Mouse (Mus musculus): ENCODE data around the gene Itgb2l. TPM values are rescaled to one million over a fixed set of nuclear protein-coding genes. Genes with fewer than 3 reads are reported as not detected.
A peak's percentile ranks its signal among the peaks of the same experiment; 100 is the strongest.

The Itgb2l gene
- polyA plus RNA-seq, 1 experiment from 2014 or later, result 8.4 TPM

DNA sequence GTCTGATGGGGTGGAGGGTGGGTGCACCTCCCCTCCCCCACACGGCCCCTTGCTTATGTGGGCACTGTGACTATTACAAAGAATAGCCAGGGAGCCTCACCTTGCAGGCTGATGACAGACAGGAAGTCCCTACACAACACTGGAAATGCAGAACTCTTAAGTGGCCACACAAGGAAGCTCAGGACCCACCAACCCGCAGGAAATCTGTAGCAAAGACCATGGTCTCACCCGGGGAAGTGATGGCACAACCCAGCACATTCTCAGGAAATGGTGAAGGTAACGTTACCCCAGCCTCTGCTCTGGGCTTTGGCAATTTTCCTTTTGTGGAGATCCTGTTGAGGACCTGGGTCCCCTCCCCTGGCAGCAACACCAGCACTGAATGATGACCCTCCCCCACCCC, 3.7 kb downstream of the Itgb2l start:
- no peak overlapping the region; the same call in 1 of the 2 replicates for H3K27ac ChIP-seq (ENCODE audit: low read length)
- no peak overlapping the region for H3K4me3 ChIP-seq (ENCODE audit: low read depth, low read length)
- H3K9me3 ChIP-seq (replicated peaks; ENCODE audit: control insufficient read depth, low read length), result no peaks in the 10 kb centered on the region
- no peak overlapping the region for H3K4me2 ChIP-seq (ENCODE audit: low read depth, low read length)
- WGBS (ENCODE audit: insufficient replicate concordance), result 23% methylated on average over 4 of the region's 4 CpGs
- H3K4me1 ChIP-seq (ENCODE audit: control insufficient read depth, low read depth, low read length), result no peaks in the 10 kb centered on the region
- no peaks in the 10 kb centered on the region for H3K27me3 ChIP-seq (ENCODE audit: control insufficient read depth, insufficient read depth, low read depth, low read length)
- no peaks in the 10 kb centered on the region for H3K36me3 ChIP-seq (ENCODE audit: control insufficient read depth, insufficient read depth)
- ATAC-seq (ENCODE audit: low read depth), result peak; percentile 43
- no peak overlapping the region for H3K9ac ChIP-seq (ENCODE audit: low read depth, low read length)

DNA sequence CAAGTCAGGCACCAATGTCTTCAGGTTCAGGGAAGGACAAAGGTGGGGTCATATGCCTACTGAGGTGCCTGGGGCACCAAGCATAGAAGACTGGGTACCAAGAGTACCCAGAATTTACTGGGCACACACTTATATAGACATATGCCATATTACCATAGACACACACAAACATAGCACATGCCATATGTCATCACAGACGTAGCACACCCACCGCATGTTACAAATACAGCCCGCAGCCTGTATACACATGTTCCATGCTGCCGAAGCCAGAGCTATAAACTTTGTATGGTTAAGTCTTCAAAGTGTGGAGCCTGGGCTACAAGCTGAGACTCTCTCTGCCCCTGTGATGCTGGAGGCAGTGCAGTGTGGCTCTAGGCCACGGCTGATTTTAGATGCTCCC, 4.5 kb downstream of the Itgb2l start:
- Histone ChIP-seq H3K4me2 (ENCODE audit: low read depth, low read length) (no peak overlapping the region), H3K27me3 (ENCODE audit: control insufficient read depth, insufficient read depth, low read depth, low read length) (no peaks in the 10 kb centered on the region), H3K4me3 (ENCODE audit: low read depth, low read length) (no peak overlapping the region), H3K9ac (ENCODE audit: low read depth, low read length) (no peak overlapping the region), H3K36me3 (ENCODE audit: control insufficient read depth, insufficient read depth) (no peaks in the 10 kb centered on the region), H3K27ac (ENCODE audit: low read length) (no peak overlapping the region), H3K9me3 (replicated peaks; ENCODE audit: control insufficient read depth, low read length) (no peaks in the 10 kb centered on the region), H3K4me1 (ENCODE audit: control insufficient read depth, low read depth, low read length) (no peaks in the 10 kb centered on the region)
- no peak for ATAC-seq (ENCODE audit: low read depth)
- WGBS (ENCODE audit: insufficient replicate concordance), result 72% methylated on average over 5 of the region's 5 CpGs

DNA sequence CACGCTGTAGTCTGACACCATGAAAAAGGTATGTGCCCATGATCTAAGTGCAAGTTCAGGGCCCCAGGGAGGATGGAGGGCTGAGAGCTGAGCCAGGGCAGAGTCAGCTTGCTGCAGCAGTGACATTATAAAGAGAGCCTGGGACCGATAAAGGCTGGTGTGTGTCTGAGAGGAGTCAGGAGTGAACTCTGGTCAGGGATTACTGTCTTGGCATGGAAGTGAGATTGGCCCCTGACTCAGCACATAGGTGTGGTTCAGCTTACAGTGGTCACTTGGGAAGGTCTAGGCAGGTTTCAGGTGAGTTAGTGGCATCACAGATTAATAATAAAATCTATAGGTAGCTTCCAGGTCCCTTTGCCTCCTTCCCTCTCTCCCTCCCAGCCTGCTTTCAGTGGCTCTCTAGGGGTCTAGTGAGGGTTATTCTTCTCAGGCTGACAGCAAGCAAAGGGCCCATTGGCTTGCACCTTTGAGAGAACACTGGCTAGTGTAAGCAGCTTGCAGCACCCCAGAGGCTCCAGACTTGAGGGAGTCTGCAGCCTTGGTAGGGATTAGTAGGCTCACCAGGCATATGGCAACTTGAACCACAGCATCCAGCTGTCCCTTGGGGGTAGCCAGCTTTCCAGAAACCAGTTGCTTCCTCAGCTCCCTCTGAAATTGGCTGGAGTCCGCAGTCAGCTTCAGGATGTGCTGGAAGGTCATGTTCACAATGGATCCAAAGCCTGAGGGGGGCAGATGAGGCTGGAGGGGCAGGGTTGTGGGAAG, 9.2 kb downstream of the Itgb2l start:
- ATAC-seq (ENCODE audit: low read depth), result no peak
- Histone ChIP-seq H3K36me3 (ENCODE audit: control insufficient read depth, insufficient read depth) (no peaks in the 10 kb centered on the region), H3K27ac (ENCODE audit: low read length) (no peak overlapping the region), H3K27me3 (ENCODE audit: control insufficient read depth, insufficient read depth, low read depth, low read length) (no peaks in the 10 kb centered on the region), H3K4me2 (ENCODE audit: low read depth, low read length) (no peak overlapping the region), H3K9ac (ENCODE audit: low read depth, low read length) (no peak overlapping the region), H3K4me1 (ENCODE audit: control insufficient read depth, low read depth, low read length) (no peaks in the 10 kb centered on the region), H3K9me3 (replicated peaks; ENCODE audit: control insufficient read depth, low read length) (no peaks in the 10 kb centered on the region), H3K4me3 (ENCODE audit: low read depth, low read length) (no peak overlapping the region)
- WGBS (ENCODE audit: insufficient replicate concordance), result 62% methylated on average over 3 of the region's 3 CpGs

DNA sequence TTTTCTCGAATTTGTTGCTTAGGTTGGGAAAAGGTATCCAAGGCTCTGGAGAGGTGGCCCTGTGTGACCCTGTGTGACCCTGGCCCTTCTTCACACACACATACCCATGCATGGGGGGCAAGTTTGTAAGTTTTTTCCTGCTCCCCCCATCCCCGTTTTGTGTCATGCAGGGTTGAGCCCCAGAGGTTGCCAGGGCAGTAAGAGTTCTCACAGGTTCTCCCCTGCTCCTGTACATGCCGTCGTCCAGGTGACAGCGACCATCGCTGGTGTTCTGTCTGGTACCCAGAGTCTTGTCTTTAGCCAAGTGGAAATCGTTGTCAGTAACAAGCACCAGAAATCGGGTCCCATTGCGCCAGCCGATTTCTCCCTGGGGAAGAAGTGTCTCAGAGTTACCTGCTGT, 10.2 kb downstream of the Itgb2l start:
- Histone ChIP-seq H3K4me3 (ENCODE audit: low read depth, low read length) (no peak overlapping the region), H3K4me1 (ENCODE audit: control insufficient read depth, low read depth, low read length) (no peaks in the 10 kb centered on the region), H3K27me3 (ENCODE audit: control insufficient read depth, insufficient read depth, low read depth, low read length) (no peaks in the 10 kb centered on the region), H3K4me2 (ENCODE audit: low read depth, low read length) (no peak overlapping the region), H3K9ac (ENCODE audit: low read depth, low read length) (no peak overlapping the region), H3K36me3 (ENCODE audit: control insufficient read depth, insufficient read depth) (no peaks in the 10 kb centered on the region), H3K27ac (ENCODE audit: low read length) (no peak overlapping the region), H3K9me3 (replicated peaks; ENCODE audit: control insufficient read depth, low read length) (no peaks in the 10 kb centered on the region)
- ATAC-seq (ENCODE audit: low read depth), result no peak
- 60% methylated on average over 10 of the region's 10 CpGs for WGBS (ENCODE audit: insufficient replicate concordance)

DNA sequence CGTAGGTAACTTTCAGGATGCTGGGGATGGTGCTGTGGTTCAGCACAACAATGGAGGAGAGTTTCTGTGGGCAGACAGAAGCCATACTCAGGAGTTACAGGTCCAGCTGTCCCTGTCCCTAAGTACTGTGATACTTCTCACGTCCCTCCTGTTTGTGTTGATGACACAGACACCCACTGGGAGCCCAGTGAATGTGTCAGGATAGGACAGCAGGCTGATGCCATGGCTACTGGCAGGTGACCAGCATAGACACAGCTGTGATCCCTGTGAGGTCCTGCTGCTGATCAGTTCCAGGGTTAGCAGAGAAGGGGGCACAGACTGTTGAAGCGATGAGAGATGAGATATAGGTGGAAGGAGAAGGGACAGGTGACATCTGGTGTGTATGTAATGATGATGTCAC, 14.4 kb downstream of the Itgb2l start:
- no peaks in the 10 kb centered on the region for H3K27me3 ChIP-seq (ENCODE audit: control insufficient read depth, insufficient read depth, low read depth, low read length)
- no peaks in the 10 kb centered on the region for H3K36me3 ChIP-seq (ENCODE audit: control insufficient read depth, insufficient read depth)
- H3K4me3 ChIP-seq (ENCODE audit: low read depth, low read length), result no peak overlapping the region
- no peak overlapping the region for H3K9ac ChIP-seq (ENCODE audit: low read depth, low read length)
- H3K4me2 ChIP-seq (ENCODE audit: low read depth, low read length), result no peak overlapping the region
- no peak overlapping the region for H3K27ac ChIP-seq (ENCODE audit: low read length)
- WGBS (ENCODE audit: insufficient replicate concordance), result 37% methylated on average over 3 of the region's 3 CpGs
- no peaks in the 10 kb centered on the region for H3K9me3 ChIP-seq (replicated peaks; ENCODE audit: control insufficient read depth, low read length)
- H3K4me1 ChIP-seq (ENCODE audit: control insufficient read depth, low read depth, low read length), result no peaks in the 10 kb centered on the region
- ATAC-seq (ENCODE audit: low read depth), result no peak

DNA sequence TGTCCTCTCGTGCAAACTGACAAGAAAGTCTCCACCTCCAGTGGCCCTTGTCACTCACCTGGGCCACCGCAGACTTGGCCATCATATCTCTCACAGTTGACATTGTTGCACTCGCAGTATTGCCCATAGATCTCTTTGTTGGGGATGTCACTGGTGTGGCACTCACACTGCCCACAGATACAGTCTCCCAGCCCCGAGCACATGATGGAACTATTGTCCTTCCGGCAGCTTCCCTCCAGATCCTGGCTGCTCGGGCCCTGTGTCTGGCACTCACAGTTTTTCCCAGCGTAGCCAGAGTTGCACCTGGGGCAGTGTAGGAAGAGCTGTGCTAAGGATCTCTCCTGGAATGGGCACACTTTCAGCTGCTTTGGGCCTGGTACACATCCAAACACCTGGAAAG, 16.7 kb downstream of the Itgb2l start:
- H3K36me3 ChIP-seq (ENCODE audit: control insufficient read depth, insufficient read depth), result no peaks in the 10 kb centered on the region
- no peak overlapping the region for H3K4me3 ChIP-seq (ENCODE audit: low read depth, low read length)
- H3K27ac ChIP-seq (ENCODE audit: low read length), result no peak overlapping the region
- H3K27me3 ChIP-seq (ENCODE audit: control insufficient read depth, insufficient read depth, low read depth, low read length), result no peaks in the 10 kb centered on the region
- H3K4me1 ChIP-seq (ENCODE audit: control insufficient read depth, low read depth, low read length), result no peaks in the 10 kb centered on the region
- H3K4me2 ChIP-seq (ENCODE audit: low read depth, low read length), result no peak overlapping the region
- no peak for ATAC-seq (ENCODE audit: low read depth)
- no peak overlapping the region for H3K9ac ChIP-seq (ENCODE audit: low read depth, low read length)
- no peaks in the 10 kb centered on the region for H3K9me3 ChIP-seq (replicated peaks; ENCODE audit: control insufficient read depth, low read length)
- 61% methylated on average over 7 of the region's 7 CpGs for WGBS (ENCODE audit: insufficient replicate concordance)

DNA sequence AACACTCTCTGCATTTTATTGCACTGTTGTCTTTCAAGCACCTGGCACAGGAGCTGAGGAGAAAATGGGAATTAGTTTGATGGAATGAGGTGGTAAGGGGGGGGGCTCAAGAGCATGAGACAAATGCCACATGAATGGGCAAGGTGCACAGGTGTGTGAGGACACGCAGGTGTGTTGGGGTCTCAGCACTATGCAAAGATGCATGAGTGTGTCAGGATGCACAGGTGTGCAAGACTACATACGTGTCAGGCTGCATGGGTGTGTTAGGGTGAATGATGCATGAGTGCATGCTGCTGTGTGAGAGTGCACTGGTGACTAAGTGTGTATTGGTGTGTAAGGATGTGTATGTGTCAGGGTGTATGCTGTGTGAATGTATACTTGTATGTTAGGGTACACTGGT, 18.4 kb downstream of the Itgb2l start:
- H3K27me3 ChIP-seq (ENCODE audit: control insufficient read depth, insufficient read depth, low read depth, low read length), result no peaks in the 10 kb centered on the region
- H3K4me3 ChIP-seq (ENCODE audit: low read depth, low read length), result no peak overlapping the region
- no peak overlapping the region for H3K4me2 ChIP-seq (ENCODE audit: low read depth, low read length)
- no peaks in the 10 kb centered on the region for H3K9me3 ChIP-seq (replicated peaks; ENCODE audit: control insufficient read depth, low read length)
- WGBS (ENCODE audit: insufficient replicate concordance), result 49% methylated on average over 2 of the region's 2 CpGs
- no peak overlapping the region for H3K27ac ChIP-seq (ENCODE audit: low read length)
- no peaks in the 10 kb centered on the region; the same call in 1 of the 2 replicates for H3K36me3 ChIP-seq (ENCODE audit: control insufficient read depth, insufficient read depth)
- ATAC-seq (ENCODE audit: low read depth), result no peak
- H3K4me1 ChIP-seq (ENCODE audit: control insufficient read depth, low read depth, low read length), result no peaks in the 10 kb centered on the region
- H3K9ac ChIP-seq (ENCODE audit: low read depth, low read length), result no peak overlapping the region

DNA sequence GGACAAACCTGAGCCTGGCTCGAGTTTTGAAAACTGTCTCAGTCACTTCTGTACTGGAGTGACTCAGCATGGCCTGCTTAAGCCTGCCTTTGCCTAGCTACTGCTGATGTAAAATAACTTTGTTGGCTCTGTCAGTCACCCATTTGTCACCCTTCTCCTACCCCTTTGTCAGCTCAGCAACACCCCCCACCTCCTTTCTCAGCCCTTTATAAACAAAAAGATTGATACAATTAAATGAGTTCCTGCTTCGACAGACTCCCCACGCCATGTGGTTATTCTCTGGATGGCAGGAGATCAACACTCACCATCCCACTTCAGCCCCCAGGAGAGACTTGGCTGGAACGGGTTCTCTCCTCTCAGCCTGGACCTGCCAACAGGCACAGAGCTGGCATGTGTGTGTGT, 35.4 kb downstream of the Itgb2l start:
- ATAC-seq (ENCODE audit: low read depth), result no peak
- Histone ChIP-seq H3K4me1 (ENCODE audit: control insufficient read depth, low read depth, low read length) (no peaks in the 10 kb centered on the region), H3K27me3 (ENCODE audit: control insufficient read depth, insufficient read depth, low read depth, low read length) (no peaks in the 10 kb centered on the region), H3K9ac (ENCODE audit: low read depth, low read length) (no peak overlapping the region), H3K4me3 (ENCODE audit: low read depth, low read length) (no peak overlapping the region), H3K36me3 (ENCODE audit: control insufficient read depth, insufficient read depth) (no peaks in the 10 kb centered on the region), H3K27ac (ENCODE audit: low read length) (no peak overlapping the region), H3K9me3 (replicated peaks; ENCODE audit: control insufficient read depth, low read length) (no peaks in the 10 kb centered on the region), H3K4me2 (ENCODE audit: low read depth, low read length) (no peak overlapping the region)
- 37% methylated on average over 4 of the region's 4 CpGs for WGBS (ENCODE audit: insufficient replicate concordance)

DNA sequence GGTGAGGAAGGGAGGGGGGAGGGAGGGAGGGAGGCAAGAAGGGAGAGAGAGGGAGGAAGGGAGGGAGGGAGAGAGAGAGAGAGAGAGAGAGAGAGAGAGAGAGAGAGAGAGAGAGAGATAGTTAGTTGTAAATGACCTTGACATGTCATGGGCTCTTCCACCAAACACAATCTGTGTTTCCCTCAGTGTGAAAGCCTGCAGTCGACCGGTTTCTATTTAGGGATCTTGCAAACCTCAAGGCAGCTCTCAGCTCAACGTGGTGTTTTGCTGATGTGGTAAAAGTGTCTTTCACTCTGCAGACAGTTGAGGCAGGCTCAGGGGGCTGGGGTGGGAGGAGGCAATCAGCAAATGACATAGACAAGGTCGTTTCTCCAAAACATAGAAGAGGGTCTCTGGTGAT, 37.1 kb downstream of the Itgb2l start:
- Histone ChIP-seq H3K27ac (ENCODE audit: low read length) (no peak overlapping the region), H3K36me3 (ENCODE audit: control insufficient read depth, insufficient read depth) (no peaks in the 10 kb centered on the region), H3K27me3 (ENCODE audit: control insufficient read depth, insufficient read depth, low read depth, low read length) (no peaks in the 10 kb centered on the region), H3K4me3 (ENCODE audit: low read depth, low read length) (no peak overlapping the region), H3K9me3 (replicated peaks; ENCODE audit: control insufficient read depth, low read length) (no peaks in the 10 kb centered on the region), H3K9ac (ENCODE audit: low read depth, low read length) (no peak overlapping the region), H3K4me1 (ENCODE audit: control insufficient read depth, low read depth, low read length) (no peaks in the 10 kb centered on the region), H3K4me2 (ENCODE audit: low read depth, low read length) (no peak overlapping the region)
- ATAC-seq (ENCODE audit: low read depth), result no peak
- WGBS (ENCODE audit: insufficient replicate concordance), result 31% methylated on average over 4 of the region's 4 CpGs
